Mouse (Mus musculus) lung, embryonic 15.5 days (tissue): Measurements from ENCODE around the gene Stk39. TPM values are rescaled to one million over a fixed set of nuclear protein-coding genes. Genes with fewer than 3 reads are reported as not detected.

Source experiments
- ATAC-seq: fragments of 200-750 bp; cut with Nextera tagmentation; 2 replicates; pipeline ENCODE4 v1.8.0; 2017; ENCODE audit warnings: moderate number of reproducible peaks, borderline replicate concordance; ENCODE audit not compliant: low FRiP score, low TSS enrichment; ENCODE audit errors: extremely low read depth
- H3K27ac ChIP-seq: fragments of 300-500 bp; sonication (generic); 2 replicates; pipeline ENCODE4 v1.5.1; 2015; ENCODE audit warnings: moderate library complexity, mild to moderate bottlenecking, inconsistent platforms
- H3K27me3 ChIP-seq: fragments of 300-500 bp; sonication (generic); 2 replicates; pipeline ENCODE4 v1.6.1; 2015; ENCODE audit warnings: inconsistent platforms
- H3K36me3 ChIP-seq: fragments of 300-500 bp; sonication (generic); 2 replicates; pipeline ENCODE4 v1.6.1; 2015; ENCODE audit warnings: inconsistent platforms
- H3K4me1 ChIP-seq: fragments of 300-500 bp; sonication (generic); 2 replicates; pipeline ENCODE4 v1.6.1; 2015; ENCODE audit warnings: inconsistent platforms
- H3K4me2 ChIP-seq: fragments of 300-500 bp; sonication (generic); 2 replicates; pipeline ENCODE4 v1.6.1; 2015; ENCODE audit warnings: inconsistent platforms, mild to moderate bottlenecking, moderate library complexity
- H3K4me3 ChIP-seq: fragments of 300-500 bp; sonication (generic); 2 replicates; pipeline ENCODE4 v1.5.1; 2015; ENCODE audit warnings: mild to moderate bottlenecking, inconsistent platforms
- H3K9ac ChIP-seq: fragments of 300-500 bp; sonication (generic); 2 replicates; pipeline ENCODE4 v1.6.1; 2015; ENCODE audit warnings: inconsistent platforms
- H3K9me3 ChIP-seq: fragments of 300-500 bp; sonication (generic); 2 replicates; pipeline ENCODE4 v1.6.1; 2016; ENCODE audit warnings: inconsistent platforms
- WGBS: fragments of 180-500 bp; shearing (Covaris S2); methylation state at CpG from one replicate; pipeline ENCODE4 v1.1.7; 2015; 5-methylcytosine and 5-hydroxymethylcytosine counted together
- polyA plus RNA-seq: library from polyadenylated mRNA; unstranded; fragments of >200 nt; fragmentation: Nextera tagmentation; extraction: Ambion mirVana; gene quantifications from 2 replicates; pipeline ENCODE4 v1.2.1, GENCODE M21; 2015

Gene Stk39
- polyA plus RNA-seq, 1 experiment from 2014 or later = 19.3 TPM

DNA sequence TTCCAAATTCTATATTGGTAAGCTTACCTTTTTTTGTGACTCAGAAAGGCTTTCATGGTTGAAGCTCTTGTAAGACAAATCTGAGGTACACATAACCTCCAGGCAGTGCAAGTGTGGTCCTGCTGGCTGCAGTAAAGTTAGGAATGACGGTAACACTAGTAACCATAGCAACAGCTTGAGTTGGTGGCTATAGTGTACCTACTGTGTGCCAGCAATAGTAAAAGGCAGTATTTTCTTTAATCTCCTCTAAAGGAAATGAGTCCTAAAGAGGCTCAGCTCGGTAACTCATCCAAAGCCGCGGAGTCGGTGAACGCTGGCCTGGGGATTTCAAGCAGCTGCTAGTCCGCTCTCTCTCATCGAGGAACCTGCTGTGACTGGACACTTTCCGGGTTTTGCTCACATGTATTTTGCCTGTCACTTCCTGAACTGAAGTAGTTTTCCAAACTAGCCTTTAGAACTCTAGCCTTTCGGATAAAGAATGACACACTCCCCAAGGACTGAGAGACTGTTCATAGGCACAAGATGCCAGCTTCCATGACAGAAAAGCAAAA is 85.7 kb downstream of the Stk39 start:
- 78% methylated on average over 10 of the region's 10 CpGs for WGBS
- H3K4me1 ChIP-seq = peaks cover 14% of the 10 kb centered on the region
- no peaks in the 10 kb centered on the region for H3K36me3 ChIP-seq
- no peaks in the 10 kb centered on the region for H3K9me3 ChIP-seq
- no peak overlapping the region for H3K4me3 ChIP-seq
- no peaks in the 10 kb centered on the region for H3K27me3 ChIP-seq
- H3K9ac ChIP-seq = no peak overlapping the region
- H3K4me2 ChIP-seq = no peak overlapping the region
- ATAC-seq = no peak
- no peak overlapping the region for H3K27ac ChIP-seq

DNA sequence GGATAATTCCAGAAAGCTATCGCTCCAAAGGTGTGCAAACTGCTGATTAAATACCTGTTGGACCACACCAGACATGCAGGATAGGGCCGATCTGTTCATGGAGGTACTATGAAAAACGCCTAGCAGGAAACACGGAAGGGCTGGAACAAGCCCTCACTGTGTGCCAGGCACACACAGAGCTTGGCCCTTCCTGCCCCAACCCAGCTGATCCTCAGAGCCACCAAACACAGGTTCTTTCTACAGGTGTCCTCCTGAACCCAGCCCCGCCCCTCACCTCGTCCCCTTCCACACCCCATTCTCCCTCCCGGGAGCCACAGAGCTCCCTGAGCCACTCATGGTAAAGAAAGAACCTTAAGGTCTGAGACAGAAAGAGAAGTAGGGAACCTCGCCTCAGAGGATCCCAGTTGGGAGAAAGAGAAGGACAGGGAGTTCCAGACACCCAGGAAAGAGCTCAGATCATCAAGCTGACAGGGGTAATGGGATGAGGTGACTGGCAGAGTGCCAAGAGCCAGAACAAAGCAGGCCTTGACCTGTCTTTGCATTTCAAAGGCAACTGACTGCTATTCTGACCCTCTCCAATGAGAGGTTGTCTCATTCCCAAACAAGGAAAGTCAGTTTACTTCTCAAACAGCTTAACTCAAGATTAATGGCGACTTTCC is 86.3 kb downstream of the Stk39 start:
- Histone ChIP-seq H3K4me1 (peaks cover 17% of the 10 kb centered on the region), H3K27ac (no peak overlapping the region), H3K4me2 (no peak overlapping the region), H3K4me3 (no peak overlapping the region), H3K36me3 (no peaks in the 10 kb centered on the region), H3K9ac (no peak overlapping the region), H3K9me3 (no peaks in the 10 kb centered on the region), H3K27me3 (no peaks in the 10 kb centered on the region)
- whole genome bisulfite sequencing = 70% methylated on average over 9 of the region's 9 CpGs
- ATAC-seq = 0 out of 2 replicates have a peak, but pooled peaks have one; percentile 24

DNA sequence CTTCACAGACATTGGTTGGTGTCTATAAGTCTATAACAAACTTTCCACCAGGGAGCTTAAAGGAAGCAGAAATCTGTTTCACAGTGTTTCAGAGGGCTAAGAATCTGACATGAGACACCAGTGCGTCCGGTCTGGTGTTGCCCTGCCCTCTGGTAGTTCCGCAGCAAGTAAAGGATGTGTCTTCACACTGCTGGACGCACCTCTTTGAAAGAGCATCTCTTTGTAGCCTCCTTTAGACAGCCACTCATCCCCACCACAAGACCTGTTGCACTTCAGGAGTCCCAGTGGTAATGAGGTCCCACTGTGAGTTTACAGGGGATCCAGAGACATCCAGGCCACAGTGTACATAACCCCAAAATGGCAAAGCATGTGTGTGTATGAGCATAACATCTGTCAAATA is 88.1 kb downstream of the Stk39 start:
- Histone ChIP-seq H3K4me3 (no peak overlapping the region), H3K27ac (no peak overlapping the region), H3K9ac (no peak overlapping the region), H3K36me3 (no peaks in the 10 kb centered on the region), H3K27me3 (no peaks in the 10 kb centered on the region), H3K4me2 (no peak overlapping the region), H3K4me1 (peaks cover 17% of the 10 kb centered on the region), H3K9me3 (no peaks in the 10 kb centered on the region)
- ATAC-seq = no peak
- 83% methylated on average over 4 of the region's 4 CpGs for WGBS

- peak; percentile 29; the same call in 1 of the 2 replicates for ATAC-seq
- no peaks in the 10 kb centered on the region for H3K36me3 ChIP-seq
Observed at GRCm38 (mm10) chr2:68382394-68383059, 89.5 kb downstream of the Stk39 start.

GRCm38 (mm10) chr2:68381881-68382280 is 90.2 kb downstream of the Stk39 start:
- WGBS = 73% methylated on average over 4 of the region's 4 CpGs
- no peaks in the 10 kb centered on the region for H3K27me3 ChIP-seq
- no peak for ATAC-seq
- H3K9me3 ChIP-seq = no peaks in the 10 kb centered on the region
- H3K4me3 ChIP-seq = no peak overlapping the region
- no peak overlapping the region for H3K9ac ChIP-seq
- H3K4me1 ChIP-seq = peaks cover 17% of the 10 kb centered on the region
- no peak overlapping the region for H3K27ac ChIP-seq
- H3K36me3 ChIP-seq = no peaks in the 10 kb centered on the region
- H3K4me2 ChIP-seq = no peak overlapping the region

More at GRCm38 (mm10) chr2:68382394-68383059, 89.5 kb downstream of the Stk39 start:
- H3K27ac ChIP-seq = no peak overlapping the region
- no peak overlapping the region for H3K4me2 ChIP-seq
- peaks cover 17% of the 10 kb centered on the region for H3K4me1 ChIP-seq
- H3K4me3 ChIP-seq = no peak overlapping the region
- H3K9ac ChIP-seq = no peak overlapping the region
- no peaks in the 10 kb centered on the region for H3K9me3 ChIP-seq
- no peaks in the 10 kb centered on the region for H3K27me3 ChIP-seq
- 58% methylated on average over 11 of the region's 11 CpGs for WGBS

GRCm38 (mm10) chr2:68381205-68381604 is 90.9 kb downstream of the Stk39 start:
- no peak for ATAC-seq
- Histone ChIP-seq H3K4me1 (peaks cover 23% of the 10 kb centered on the region), H3K4me2 (no peak overlapping the region), H3K9me3 (no peaks in the 10 kb centered on the region), H3K36me3 (no peaks in the 10 kb centered on the region), H3K27me3 (no peaks in the 10 kb centered on the region), H3K4me3 (no peak overlapping the region), H3K9ac (no peak overlapping the region), H3K27ac (no peak overlapping the region)
- WGBS = 49% methylated on average over 6 of the region's 6 CpGs

- no peaks in the 10 kb centered on the region for H3K9me3 ChIP-seq
- H3K9ac ChIP-seq = no peak overlapping the region
- peaks cover 23% of the 10 kb centered on the region for H3K4me1 ChIP-seq
- H3K4me2 ChIP-seq = no peak overlapping the region
- no peak overlapping the region for H3K27ac ChIP-seq
- H3K4me3 ChIP-seq = no peak overlapping the region
- no peaks in the 10 kb centered on the region for H3K27me3 ChIP-seq
- no peaks in the 10 kb centered on the region for H3K36me3 ChIP-seq
- ATAC-seq = no peak
- 45% methylated on average over 11 of the region's 11 CpGs for WGBS
Observed at GRCm38 (mm10) chr2:68379631-68380030, 92.4 kb downstream of the Stk39 start.

GRCm38 (mm10) chr2:68378319-68378718 is 93.7 kb downstream of the Stk39 start:
- Histone ChIP-seq H3K27ac (no peak overlapping the region), H3K27me3 (no peaks in the 10 kb centered on the region), H3K4me2 (no peak overlapping the region), H3K4me3 (no peak overlapping the region), H3K36me3 (no peaks in the 10 kb centered on the region), H3K9me3 (no peaks in the 10 kb centered on the region), H3K9ac (no peak overlapping the region), H3K4me1 (peaks cover 23% of the 10 kb centered on the region)
- 78% methylated on average over 8 of the region's 8 CpGs for WGBS
- ATAC-seq = no peak

GRCm38 (mm10) chr2:68377251-68377681 is 94.8 kb downstream of the Stk39 start:
- Histone ChIP-seq H3K9ac (no peak overlapping the region), H3K36me3 (no peaks in the 10 kb centered on the region), H3K4me2 (no peak overlapping the region), H3K27ac (no peak overlapping the region), H3K4me1 (peaks cover 17% of the 10 kb centered on the region), H3K9me3 (no peaks in the 10 kb centered on the region), H3K4me3 (no peak overlapping the region), H3K27me3 (no peaks in the 10 kb centered on the region)
- 82% methylated on average over 6 of the region's 6 CpGs for WGBS
- ATAC-seq = no peak

GRCm38 (mm10) chr2:68376660-68377059 is 95.4 kb downstream of the Stk39 start:
- H3K4me2 ChIP-seq = no peak overlapping the region
- no peaks in the 10 kb centered on the region for H3K9me3 ChIP-seq
- H3K27ac ChIP-seq = no peak overlapping the region
- no peaks in the 10 kb centered on the region for H3K36me3 ChIP-seq
- ATAC-seq = no peak
- H3K27me3 ChIP-seq = no peaks in the 10 kb centered on the region
- peaks cover 11% of the 10 kb centered on the region for H3K4me1 ChIP-seq
- H3K9ac ChIP-seq = no peak overlapping the region
- no peak overlapping the region for H3K4me3 ChIP-seq
- 62% methylated on average over 12 of the region's 12 CpGs for WGBS

DNA sequence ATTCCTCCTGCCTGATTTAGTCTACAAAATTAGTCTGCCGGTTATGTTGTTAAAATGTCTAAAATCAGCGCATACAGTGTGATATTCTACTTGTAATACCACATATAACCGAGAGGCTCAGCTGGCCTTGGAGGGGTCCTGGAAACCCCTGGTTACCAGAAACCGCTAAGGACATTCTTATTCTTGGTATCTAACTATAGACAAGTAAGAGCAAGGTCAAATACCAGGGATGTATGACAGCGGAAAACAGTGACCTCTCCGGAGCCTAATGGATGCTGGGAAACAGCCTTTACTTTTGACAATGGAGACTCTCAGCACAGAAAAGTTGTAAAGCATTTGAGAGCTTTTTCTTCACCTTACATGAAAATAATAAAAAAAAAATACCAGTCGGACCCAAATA is 97.9 kb downstream of the Stk39 start:
- H3K9ac ChIP-seq = no peak overlapping the region
- no peak for ATAC-seq
- H3K27ac ChIP-seq = no peak overlapping the region
- no peaks in the 10 kb centered on the region for H3K36me3 ChIP-seq
- no peaks in the 10 kb centered on the region for H3K9me3 ChIP-seq
- no peak overlapping the region for H3K4me3 ChIP-seq
- peaks cover 6% of the 10 kb centered on the region; the same call in 1 of the 2 replicates for H3K4me1 ChIP-seq
- 81% methylated on average over 7 of the region's 7 CpGs for WGBS
- H3K4me2 ChIP-seq = no peak overlapping the region
- H3K27me3 ChIP-seq = no peaks in the 10 kb centered on the region

GRCm38 (mm10) chr2:68371912-68372311 is 100.2 kb downstream of the Stk39 start:
- no peaks in the 10 kb centered on the region for H3K27me3 ChIP-seq
- H3K9ac ChIP-seq = no peak overlapping the region
- no peak for ATAC-seq
- H3K4me2 ChIP-seq = no peak overlapping the region
- H3K36me3 ChIP-seq = no peaks in the 10 kb centered on the region
- 68% methylated on average over 6 of the region's 6 CpGs for WGBS
- no peak overlapping the region for H3K27ac ChIP-seq
- no peaks in the 10 kb centered on the region for H3K9me3 ChIP-seq
- no peak overlapping the region for H3K4me3 ChIP-seq
- H3K4me1 ChIP-seq = peaks cover 6% of the 10 kb centered on the region; the same call in 1 of the 2 replicates
